In genomic region chr11:11855685-11856131, GRCm38 (mm10) we compare ENCODE assay signal across 9 mouse cellular contexts. TPM values are rescaled to one million over a fixed set of nuclear protein-coding genes. Genes with fewer than 3 reads are reported as not detected.
DNase-seq lines count a peak whose midpoint lies in the region; ATAC-seq and TF ChIP-seq lines count a peak whose summit lies in the region.
"Had no signal": no experiment of that assay in that cellular context is flagged by ENCODE, and none has a peak within 500 bp of the region (broad histone marks: within the 10 kb centered on the region; RNA-seq: fewer than 3 reads in every experiment).

No protein-coding gene starts in this region.

- no peak for TF ChIP-seq CTCF in lung, adult 2 months (IDR thresholded peaks at IDR 0.05; ENCODE audit: insufficient read depth, low read length)

- no peaks in the 10 kb centered on the region for H3K27me3 ChIP-seq in heart, embryonic 10.5 days (ENCODE audit: insufficient read depth, poor library complexity, severe bottlenecking)
- no peaks in the 10 kb centered on the region for H3K27me3 ChIP-seq in intestine, embryonic 15.5 days (replicated peaks)
- no peaks in the 10 kb centered on the region for H3K27me3 ChIP-seq in stomach, embryonic 16.5 days (ENCODE audit: control insufficient read depth, insufficient read depth, low read length)
- H3K27me3 ChIP-seq in liver, embryonic 12.5 days (replicated peaks), result no peaks in the 10 kb centered on the region

- no peak for DNase-seq in heart, embryonic 10.5 days (ENCODE audit: low spot score)
- DNase-seq in heart, postnatal 4 days, result no peak
- peak; percentile 41 for DNase-seq in lung, postnatal 10 days
- DNase-seq in lung, adult 2 months, result no peak
- DNase-seq in urinary bladder, postnatal 36 days (ENCODE audit: low spot score in 2 of 2), result no peak

- H3K9ac ChIP-seq in intestine, embryonic 15.5 days, result no peak overlapping the region
- H3K9ac ChIP-seq in stomach, embryonic 16.5 days (ENCODE audit: low read length), result peak overlapping the region; percentile 41; the same call in 1 of the 2 replicates
- H3K9ac ChIP-seq in liver, embryonic 12.5 days, result no peak overlapping the region

- WGBS in heart, embryonic 10.5 days, result 67% methylated on average over 11 of the region's 11 CpGs
- WGBS in lung, adult 2 months, result 76% methylated on average over 11 of the region's 11 CpGs
- WGBS in intestine, embryonic 15.5 days, result 52% methylated on average over 11 of the region's 11 CpGs
- 57% methylated on average over 11 of the region's 11 CpGs for WGBS in stomach, embryonic 16.5 days
- 84% methylated on average over 11 of the region's 11 CpGs for WGBS in liver, embryonic 12.5 days (ENCODE audit: insufficient replicate concordance)

- H3K4me2 ChIP-seq in intestine, embryonic 15.5 days (replicated peaks), result no peak overlapping the region
- no peak overlapping the region for H3K4me2 ChIP-seq in stomach, embryonic 16.5 days (ENCODE audit: low read depth, low read length)
- H3K4me2 ChIP-seq in liver, embryonic 12.5 days, result no peak overlapping the region

- peaks cover 30% of the 10 kb centered on the region for H3K4me1 ChIP-seq in heart, embryonic 10.5 days
- no peaks in the 10 kb centered on the region; the same call in 1 of the 2 replicates for H3K4me1 ChIP-seq in lung, adult 2 months (ENCODE audit: control insufficient read depth, insufficient read depth, low read length)
- H3K4me1 ChIP-seq in intestine, embryonic 15.5 days (replicated peaks), result peaks cover 10% of the 10 kb centered on the region; the same call in 1 of the 2 replicates
- H3K4me1 ChIP-seq in stomach, embryonic 16.5 days (ENCODE audit: control insufficient read depth, insufficient read depth, low read length), result peaks cover 16% of the 10 kb centered on the region
- H3K4me1 ChIP-seq in liver, embryonic 12.5 days, result peaks cover 7% of the 10 kb centered on the region

- peak overlapping the region; percentile 85 for H3K27ac ChIP-seq in heart, embryonic 10.5 days
- peak overlapping the region; percentile 81 for H3K27ac ChIP-seq in intestine, embryonic 15.5 days
- peak overlapping the region; percentile 84 for H3K27ac ChIP-seq in stomach, embryonic 16.5 days (ENCODE audit: low read length)
- H3K27ac ChIP-seq in liver, embryonic 12.5 days, result no peak overlapping the region

- ATAC-seq in intestine, embryonic 15.5 days, result no peak
- no peak for ATAC-seq in stomach, embryonic 16.5 days (ENCODE audit: insufficient read depth, low FRiP score)
- no peak for ATAC-seq in liver, embryonic 12.5 days

- H3K9me3 ChIP-seq in heart, embryonic 10.5 days, result peaks cover 3% of the 10 kb centered on the region; the same call in 1 of the 2 replicates
- H3K9me3 ChIP-seq in intestine, embryonic 15.5 days, result no peaks in the 10 kb centered on the region
- H3K9me3 ChIP-seq in stomach, embryonic 16.5 days (replicated peaks; ENCODE audit: control insufficient read depth, low read length), result no peaks in the 10 kb centered on the region
- 0 out of 2 replicates have a peak, but pooled peaks cover 4% of the 10 kb centered on the region for H3K9me3 ChIP-seq in liver, embryonic 12.5 days (replicated peaks)

- no peak for TF ChIP-seq POLR2A in lung, adult 2 months (IDR thresholded peaks at IDR 0.05; ENCODE audit: borderline replicate concordance, extremely low read depth, low read depth, low read length)

- H3K36me3 ChIP-seq in heart, embryonic 10.5 days, result peaks cover 6% of the 10 kb centered on the region; the same call in 1 of the 2 replicates
- H3K36me3 ChIP-seq in intestine, embryonic 15.5 days, result no peaks in the 10 kb centered on the region; the same call in 1 of the 2 replicates
- H3K36me3 ChIP-seq in stomach, embryonic 16.5 days (ENCODE audit: control insufficient read depth, insufficient read depth, low read length), result no peaks in the 10 kb centered on the region
- 0 out of 2 replicates have a peak, but pooled peaks cover 4% of the 10 kb centered on the region for H3K36me3 ChIP-seq in liver, embryonic 12.5 days

- no peak overlapping the region for H3K4me3 ChIP-seq in heart, embryonic 10.5 days
- no peak overlapping the region for H3K4me3 ChIP-seq in lung, adult 2 months (replicated peaks; ENCODE audit: extremely low read depth, low read depth, low read length)
- no peak overlapping the region for H3K4me3 ChIP-seq in intestine, embryonic 15.5 days (replicated peaks)
- H3K4me3 ChIP-seq in stomach, embryonic 16.5 days (replicated peaks; ENCODE audit: low read length), result no peak overlapping the region
- no peak overlapping the region for H3K4me3 ChIP-seq in liver, embryonic 12.5 days

RNA-seq across cellular contexts. Expression of gene Ddc, which starts 42.2 kb away (rescaled TPM):
- polyA plus RNA-seq in heart, embryonic 10.5 days (2016; fragmentation: Nextera tagmentation; extraction: Ambion mirVana), result 34.5 and 42.8 TPM in 2 replicates
- total RNA-seq in heart, postnatal 4 days (2021), result 10 to 100 TPM; 44.6 to 51.4 TPM
- polyA plus RNA-seq in lung, adult 2 months (2012; rRNA removed), result 1.5 and 3.6 TPM in 2 replicates
- 46.3 and 52.2 TPM in 2 replicates for polyA plus RNA-seq in intestine, embryonic 15.5 days (2015; fragmentation: Nextera tagmentation; extraction: Ambion mirVana)
- polyA plus RNA-seq in stomach, embryonic 16.5 days (2015; fragmentation: Nextera tagmentation; extraction: Ambion mirVana), result 48.7 and 49.1 TPM in 2 replicates
- 9.3 and 10.4 TPM in 2 replicates for polyA plus RNA-seq in liver, embryonic 12.5 days (2016; fragmentation: Nextera tagmentation; extraction: Ambion mirVana)
- total RNA-seq: hematopoietic stem cell, adult 5-6 weeks had no signal

RNA-seq across cellular contexts. Expression of gene Fignl1, which starts 46.9 kb away (rescaled TPM):
- polyA plus RNA-seq in heart, embryonic 10.5 days (2016; fragmentation: Nextera tagmentation; extraction: Ambion mirVana), result 94.9 and 96.4 TPM in 2 replicates
- 10 to 100 TPM; 18.7 to 19.9 TPM for total RNA-seq in heart, postnatal 4 days (2021)
- 0.17 and 0.47 TPM in 2 replicates for polyA plus RNA-seq in lung, adult 2 months (2012; rRNA removed)
- 46.9 and 52.8 TPM in 2 replicates for polyA plus RNA-seq in intestine, embryonic 15.5 days (2015; fragmentation: Nextera tagmentation; extraction: Ambion mirVana)
- polyA plus RNA-seq in stomach, embryonic 16.5 days (2015; fragmentation: Nextera tagmentation; extraction: Ambion mirVana), result 47.3 and 50.1 TPM in 2 replicates
- 126 and 130 TPM in 2 replicates for polyA plus RNA-seq in liver, embryonic 12.5 days (2016; fragmentation: Nextera tagmentation; extraction: Ambion mirVana)

Comparison
In these comparisons a context has a peak if more than half of its experiments do, and no peak if none do; other contexts are left out.
1. RNA of gene Fignl1, which starts 46.9 kb away (polyA plus RNA-seq): 126 to 130 TPM in liver, embryonic 12.5 days, 94.9 to 96.4 TPM in heart, embryonic 10.5 days, 46.9 to 52.8 TPM in intestine, embryonic 15.5 days and 47.3 to 50.1 TPM in stomach, embryonic 16.5 days; 0.17 to 0.47 TPM in lung, adult 2 months; every median in the first group is over 10 times any median in the second.